Mouse (Mus musculus): ENCODE measurements around the gene Cib1. TPM values are rescaled to one million over a fixed set of nuclear protein-coding genes. Genes with fewer than 3 reads are reported as not detected.

The Cib1 gene
- total and polyA plus RNA-seq, 3 experiments, result 84.5 to 145 TPM; not detected in 1

GRCm38 (mm10) chr7:80183466-80183865, 49.1 kb downstream of the Cib1 start:
- no peaks in the 10 kb centered on the region for H3K27me3 ChIP-seq (ENCODE audit: control insufficient read depth in 1 of 2, insufficient read depth in 2 of 2, low read length in 2 of 2)
- peaks cover 0 to 21% of the 10 kb centered on the region in 2 experiments; a peak in 2 of 4 replicates for H3K36me3 ChIP-seq (ENCODE audit: control insufficient read depth in 1 of 2, insufficient read depth in 2 of 2, low read length in 2 of 2)
- H3K9ac ChIP-seq (ENCODE audit: control insufficient read depth, low read depth, low read length, poor library complexity, severe bottlenecking), result no peak overlapping the region
- no peaks in the 10 kb centered on the region; the same call in 1 of the 2 replicates for H3K79me2 ChIP-seq (ENCODE audit: control insufficient read depth, insufficient read depth, low read length, poor library complexity)
- no peak for DNase-seq (ENCODE audit: low read depth, low spot score)
- H3K27ac ChIP-seq (ENCODE audit: control insufficient read depth, low read depth, low read length), result no peak overlapping the region
- H3K4me1 ChIP-seq (ENCODE audit: control insufficient read depth in 1 of 2, insufficient read depth in 2 of 2, low read length in 2 of 2), result peaks cover 16 to 49% of the 10 kb centered on the region in 2 experiments
- no peak overlapping the region for H3K4me3 ChIP-seq (ENCODE audit: control insufficient read depth in 1 of 2, insufficient read depth in 1 of 2, low read depth in 2 of 2, low read length in 2 of 2)
- no peaks in the 10 kb centered on the region for H3K9me3 ChIP-seq (replicated peaks; ENCODE audit: insufficient read depth, low read length)
- TF ChIP-seq ZKSCAN1 (IDR thresholded peaks at IDR 0.05; ENCODE audit: low read depth, low read length) (no peak), ZC3H11A (IDR thresholded peaks at IDR 0.05; ENCODE audit: low read depth, low read length) (no peak), MYC (IDR thresholded peaks at IDR 0.05; ENCODE audit: low read depth, low read length) (no peak), MAZ (IDR thresholded peaks at IDR 0.05; ENCODE audit: low read depth, low read length) (no peak), RCOR1 (IDR thresholded peaks at IDR 0.05; ENCODE audit: low read depth, low read length) (no peak), GABPA (IDR thresholded peaks at IDR 0.05; ENCODE audit: low read depth, low read length) (no peak), ETS1 (IDR thresholded peaks at IDR 0.05; ENCODE audit: low read depth, low read length) (no peak), JUND (IDR thresholded peaks at IDR 0.05; ENCODE audit: low read depth, low read length) (no peak), TBP (IDR thresholded peaks at IDR 0.05; ENCODE audit: low read depth, low read length) (no peak), SMC3 (IDR thresholded peaks at IDR 0.05; ENCODE audit: low read depth, low read length) (no peak), HCFC1 (IDR thresholded peaks at IDR 0.05; ENCODE audit: low read depth, low read length) (no peak), EP300 (IDR thresholded peaks at IDR 0.05; ENCODE audit: low read depth in 1 of 2, low read length in 2 of 2) (no peak), ZMIZ1 (IDR thresholded peaks at IDR 0.05; ENCODE audit: low read depth, low read length) (no peak)

DNA sequence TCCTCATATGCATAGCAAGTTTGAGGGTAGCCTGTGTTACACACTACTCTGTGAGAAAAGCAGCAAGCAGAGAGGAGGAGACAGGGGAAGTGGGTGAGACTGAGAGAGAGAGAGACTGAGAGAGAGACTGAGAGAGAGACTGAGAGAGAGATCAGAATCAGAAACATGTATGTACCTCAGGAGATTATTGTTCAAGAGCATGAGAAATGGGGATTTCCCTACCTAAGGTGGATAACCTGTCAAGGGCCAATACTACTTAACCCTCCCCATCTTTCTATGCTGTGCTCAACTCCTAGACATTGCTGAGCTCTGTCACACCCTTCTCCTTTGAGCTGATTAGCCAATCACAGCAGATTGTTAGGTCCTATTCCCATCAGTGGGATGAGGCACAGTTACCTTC, 50.5 kb downstream of the Cib1 start:
- peaks cover 16 to 49% of the 10 kb centered on the region in 2 experiments for H3K4me1 ChIP-seq (ENCODE audit: control insufficient read depth in 1 of 2, insufficient read depth in 2 of 2, low read length in 2 of 2)
- DNase-seq (ENCODE audit: low read depth, low spot score), result no peak
- TF ChIP-seq ZKSCAN1 (IDR thresholded peaks at IDR 0.05; ENCODE audit: low read depth, low read length) (no peak), RCOR1 (IDR thresholded peaks at IDR 0.05; ENCODE audit: low read depth, low read length) (0 out of 2 replicates have a peak, but pooled peaks have one; percentile 21), POLR2AphosphoS2 (IDR thresholded peaks at IDR 0.05; ENCODE audit: low read length) (no peak), TCF12 (IDR thresholded peaks at IDR 0.05; ENCODE audit: low read depth, low read length) (no peak), SIN3A (IDR thresholded peaks at IDR 0.05; ENCODE audit: low read length) (no peak), MEF2A (IDR thresholded peaks at IDR 0.05; ENCODE audit: extremely low read depth, insufficient replicate concordance, low read depth, low read length, poor library complexity, severe bottlenecking) (no peak)
- no peaks in the 10 kb centered on the region for H3K9me3 ChIP-seq (replicated peaks; ENCODE audit: insufficient read depth, low read length)
- no peaks in the 10 kb centered on the region for H3K27me3 ChIP-seq (ENCODE audit: control insufficient read depth in 1 of 2, insufficient read depth in 2 of 2, low read length in 2 of 2)
- no peaks in the 10 kb centered on the region; the same call in 1 of the 2 replicates for H3K79me2 ChIP-seq (ENCODE audit: control insufficient read depth, insufficient read depth, low read length, poor library complexity)
- H3K4me3 ChIP-seq (ENCODE audit: control insufficient read depth in 1 of 2, insufficient read depth in 1 of 2, low read depth in 2 of 2, low read length in 2 of 2), result no peak overlapping the region
- H3K9ac ChIP-seq (ENCODE audit: control insufficient read depth, low read depth, low read length, poor library complexity, severe bottlenecking), result no peak overlapping the region
- H3K36me3 ChIP-seq (ENCODE audit: control insufficient read depth in 1 of 2, insufficient read depth in 2 of 2, low read length in 2 of 2), result peaks cover 0 to 21% of the 10 kb centered on the region in 2 experiments; a peak in 2 of 4 replicates
- H3K27ac ChIP-seq (ENCODE audit: control insufficient read depth, low read depth, low read length), result no peak overlapping the region
